Mouse (Mus musculus): ENCODE measurements around the gene Cdca7. TPM values are rescaled to one million over a fixed set of nuclear protein-coding genes. Genes with fewer than 3 reads are reported as not detected.
A peak's percentile ranks its signal among the peaks of the same experiment; 100 is the strongest.

The Cdca7 gene
- polyA plus RNA-seq, 1 experiment, result 6.1 TPM

DNA sequence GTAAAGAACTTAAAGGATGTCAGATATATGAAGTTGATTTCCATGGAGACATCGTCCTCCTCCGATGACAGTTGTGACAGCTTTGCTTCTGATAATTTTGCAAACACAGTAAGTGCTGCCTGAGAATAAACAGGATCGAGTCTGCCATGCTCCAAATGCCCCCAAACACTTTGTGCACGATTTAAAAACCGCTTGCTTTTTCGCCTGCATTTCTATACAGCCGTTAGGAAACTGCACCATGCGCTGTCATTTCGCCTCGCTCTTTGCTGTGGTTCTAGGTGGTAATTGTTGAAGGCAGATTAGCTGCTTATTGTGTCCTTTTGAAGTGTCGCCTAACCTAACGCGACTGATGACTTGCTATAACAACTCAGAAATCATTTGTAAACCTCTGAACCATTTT, 3.0 kb downstream of the Cdca7 start:
- TF ChIP-seq POLR2A (IDR thresholded peaks at IDR 0.05; ENCODE audit: extremely low read depth, insufficient read depth, low read length) (no peak), CTCF (IDR thresholded peaks at IDR 0.05; ENCODE audit: extremely low read depth, insufficient read depth, low read length) (no peak)
- Histone ChIP-seq H3K4me1 (ENCODE audit: control insufficient read depth, insufficient read depth, low read length) (no peaks in the 10 kb centered on the region), H3K4me3 (ENCODE audit: insufficient read depth, low read length) (no peak overlapping the region), H3K27ac (ENCODE audit: insufficient read depth, low read length) (no peak overlapping the region)

DNA sequence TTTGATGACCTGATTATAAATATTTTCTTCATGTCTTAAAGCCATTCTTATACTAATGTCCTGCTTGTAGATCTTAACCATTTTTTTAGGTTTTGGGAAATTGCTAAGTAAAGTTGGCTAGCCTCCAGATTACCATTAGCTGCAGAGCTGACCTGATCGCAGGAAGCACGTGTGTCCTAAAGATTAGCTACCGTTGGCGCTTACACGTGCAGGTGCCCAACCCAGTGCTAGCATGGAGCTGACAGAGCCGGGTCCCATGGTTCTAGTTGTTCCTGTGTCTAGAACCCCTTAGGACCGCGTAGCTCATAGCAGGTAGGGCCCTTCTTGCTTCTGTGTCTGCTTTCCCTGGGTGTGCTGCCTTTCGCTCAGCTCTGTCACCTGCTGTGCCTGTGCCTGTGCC, 3.9 kb downstream of the Cdca7 start:
- Histone ChIP-seq H3K4me1 (ENCODE audit: control insufficient read depth, insufficient read depth, low read length) (no peaks in the 10 kb centered on the region), H3K27ac (ENCODE audit: insufficient read depth, low read length) (no peak overlapping the region), H3K4me3 (ENCODE audit: insufficient read depth, low read length) (no peak overlapping the region)
- TF ChIP-seq CTCF (IDR thresholded peaks at IDR 0.05; ENCODE audit: extremely low read depth, insufficient read depth, low read length), result no peak
- TF ChIP-seq POLR2A (IDR thresholded peaks at IDR 0.05; ENCODE audit: extremely low read depth, insufficient read depth, low read length), result no peak

DNA sequence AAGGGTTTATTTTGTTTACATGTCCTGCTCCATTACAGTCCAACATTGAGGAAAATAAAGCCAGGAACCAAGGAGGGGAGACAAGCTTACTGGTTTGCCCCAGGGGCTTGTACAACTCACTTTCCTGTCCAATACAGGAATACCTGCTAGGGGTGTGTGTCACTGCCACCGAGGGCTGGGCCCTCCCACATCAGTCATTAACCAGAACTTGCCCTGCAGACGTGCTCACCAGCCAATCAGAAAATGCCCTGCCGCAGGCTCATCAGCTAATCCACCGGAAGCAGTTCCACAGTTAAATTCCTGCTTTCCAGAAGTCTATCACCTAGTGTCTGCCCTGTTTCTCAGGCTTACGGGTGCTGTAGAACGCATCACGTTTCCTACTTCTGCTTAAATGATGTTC, 15.7 kb downstream of the Cdca7 start:
- no peak overlapping the region for H3K27ac ChIP-seq (ENCODE audit: insufficient read depth, low read length)
- TF ChIP-seq CTCF (IDR thresholded peaks at IDR 0.05; ENCODE audit: extremely low read depth, insufficient read depth, low read length) (no peak), POLR2A (IDR thresholded peaks at IDR 0.05; ENCODE audit: extremely low read depth, insufficient read depth, low read length) (no peak)
- no peaks in the 10 kb centered on the region for H3K4me1 ChIP-seq (ENCODE audit: control insufficient read depth, insufficient read depth, low read length)
- H3K4me3 ChIP-seq (ENCODE audit: insufficient read depth, low read length), result no peak overlapping the region

DNA sequence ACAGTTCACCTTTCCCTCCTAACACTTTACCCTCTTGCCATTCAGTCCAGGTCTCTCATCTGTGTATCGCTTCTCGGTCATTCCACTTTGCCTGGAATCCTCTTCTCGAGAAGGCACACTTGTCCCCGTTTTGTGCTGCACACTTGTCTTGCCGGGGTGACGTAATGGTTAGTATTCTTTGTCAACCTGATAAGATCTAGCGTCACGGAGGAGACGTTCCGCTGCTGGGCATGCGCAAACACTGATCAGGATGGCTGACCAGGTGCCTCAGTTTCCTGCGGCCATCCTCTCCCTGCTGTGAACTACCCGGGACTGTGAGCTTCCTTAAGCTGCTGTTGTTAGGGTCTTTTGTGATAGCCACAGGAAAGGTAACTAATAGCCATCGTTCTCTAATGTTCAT, 17.1 kb downstream of the Cdca7 start:
- no peaks in the 10 kb centered on the region for H3K4me1 ChIP-seq (ENCODE audit: control insufficient read depth, insufficient read depth, low read length)
- peak overlapping the region; percentile 47; the same call in 1 of the 2 replicates for H3K4me3 ChIP-seq (ENCODE audit: insufficient read depth, low read length)
- no peak overlapping the region for H3K27ac ChIP-seq (ENCODE audit: insufficient read depth, low read length)
- TF ChIP-seq CTCF (IDR thresholded peaks at IDR 0.05; ENCODE audit: extremely low read depth, insufficient read depth, low read length), result no peak
- no peak for TF ChIP-seq POLR2A (IDR thresholded peaks at IDR 0.05; ENCODE audit: extremely low read depth, insufficient read depth, low read length)

DNA sequence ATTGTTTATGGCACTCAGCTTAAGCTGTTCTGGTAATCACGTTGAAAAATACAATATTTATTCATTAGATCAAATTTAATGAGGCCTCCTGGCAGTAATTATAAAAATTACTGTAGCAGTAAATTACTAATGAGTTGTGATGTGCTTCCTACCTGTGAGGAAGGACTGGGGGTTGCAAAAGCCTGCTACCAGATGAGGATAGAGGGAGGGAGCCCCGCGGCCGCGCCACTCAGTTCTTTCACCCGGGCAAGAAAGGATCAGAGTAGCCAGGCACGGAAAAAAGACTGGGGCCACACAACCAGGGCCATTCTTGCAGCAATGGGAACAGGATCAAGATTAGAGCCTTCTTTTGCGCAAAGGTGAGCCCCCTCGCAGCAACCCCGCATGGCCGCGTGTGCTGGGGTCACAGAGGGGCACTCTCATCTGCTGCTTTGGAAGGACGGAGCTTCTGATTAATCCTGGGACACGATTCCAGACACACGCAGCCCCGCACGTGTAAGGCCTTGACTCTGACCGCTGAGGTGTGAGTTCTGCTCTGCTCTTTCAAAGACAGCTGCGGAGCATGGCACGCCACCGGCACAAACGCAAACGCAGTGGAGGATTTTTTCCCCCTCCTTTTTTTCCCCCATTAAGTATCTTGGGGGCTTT, 23.2 kb downstream of the Cdca7 start:
- H3K27ac ChIP-seq (ENCODE audit: insufficient read depth, low read length), result no peak overlapping the region
- no peak for TF ChIP-seq POLR2A (IDR thresholded peaks at IDR 0.05; ENCODE audit: extremely low read depth, insufficient read depth, low read length)
- TF ChIP-seq CTCF (IDR thresholded peaks at IDR 0.05; ENCODE audit: extremely low read depth, insufficient read depth, low read length), result no peak
- no peak overlapping the region for H3K4me3 ChIP-seq (ENCODE audit: insufficient read depth, low read length)
- no peaks in the 10 kb centered on the region; the same call in 1 of the 2 replicates for H3K4me1 ChIP-seq (ENCODE audit: control insufficient read depth, insufficient read depth, low read length)

DNA sequence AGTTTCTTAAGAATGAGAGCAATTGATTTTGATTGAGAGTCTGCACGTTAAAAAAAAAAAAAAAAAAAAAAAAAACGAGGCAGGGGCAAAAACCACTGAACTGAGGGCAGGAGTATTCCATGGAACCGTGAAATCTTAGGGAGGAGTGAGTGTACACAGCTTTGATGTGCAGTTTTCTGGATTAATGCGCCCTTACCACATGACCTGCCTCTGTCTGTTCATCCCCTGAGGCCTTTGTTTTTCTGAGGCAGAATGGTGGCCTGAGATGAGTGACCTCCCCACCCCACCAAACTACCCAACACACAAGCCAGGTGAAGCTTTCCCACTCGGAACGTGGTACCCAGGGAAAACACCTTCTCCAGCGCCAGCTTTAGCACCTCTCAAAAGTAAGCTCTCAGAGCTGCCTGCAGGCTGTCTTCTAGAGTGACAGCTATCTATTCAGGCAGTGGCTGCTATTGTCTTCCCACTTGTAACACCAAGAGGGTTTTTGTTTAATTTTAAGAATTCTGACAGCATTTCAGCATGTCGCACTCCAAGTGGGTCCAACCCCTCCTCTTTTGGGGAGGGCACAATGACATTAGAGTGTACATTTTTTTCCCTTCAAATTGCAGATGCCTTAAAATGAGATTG, 23.9 kb downstream of the Cdca7 start:
- Histone ChIP-seq H3K27ac (ENCODE audit: insufficient read depth, low read length) (no peak overlapping the region), H3K4me3 (ENCODE audit: insufficient read depth, low read length) (no peak overlapping the region), H3K4me1 (ENCODE audit: control insufficient read depth, insufficient read depth, low read length) (no peaks in the 10 kb centered on the region; the same call in 1 of the 2 replicates)
- no peak for TF ChIP-seq POLR2A (IDR thresholded peaks at IDR 0.05; ENCODE audit: extremely low read depth, insufficient read depth, low read length)
- no peak for TF ChIP-seq CTCF (IDR thresholded peaks at IDR 0.05; ENCODE audit: extremely low read depth, insufficient read depth, low read length)

DNA sequence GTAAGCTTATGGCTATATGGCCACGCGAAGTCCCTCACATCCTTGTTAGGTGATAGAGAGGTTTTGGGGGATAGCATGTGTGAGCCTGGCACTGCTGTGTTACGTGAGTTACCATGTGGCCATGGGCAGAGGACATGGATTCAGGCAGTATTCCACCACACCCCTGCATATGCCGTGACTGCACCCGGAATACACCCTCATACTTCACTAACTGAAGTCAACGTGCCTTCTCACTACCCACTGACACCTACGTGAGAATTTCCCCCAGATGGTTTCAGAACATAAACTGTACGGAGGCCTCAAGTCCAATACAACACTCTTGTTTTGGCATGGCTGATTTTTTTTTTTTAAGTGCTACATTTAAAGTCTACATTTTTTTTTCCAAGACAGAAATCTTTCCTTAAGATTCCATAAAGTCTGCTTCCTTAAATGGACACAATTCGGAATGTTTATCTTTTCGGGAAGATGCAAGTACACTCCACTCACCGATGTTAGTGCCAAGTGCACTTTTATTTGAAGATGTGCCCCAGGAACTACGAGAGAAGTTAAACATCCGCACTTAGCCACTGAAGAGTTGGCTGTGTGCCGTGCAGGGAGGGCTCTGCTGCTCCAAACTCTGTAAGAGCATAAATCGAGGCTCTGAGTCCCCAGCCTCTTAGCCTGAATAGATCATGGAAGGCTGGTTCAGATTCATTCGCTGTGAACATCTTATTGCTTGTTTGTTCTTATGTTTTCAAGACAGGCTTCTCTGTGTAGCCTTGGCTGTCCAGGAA, 26.3 kb downstream of the Cdca7 start:
- Histone ChIP-seq H3K4me3 (ENCODE audit: insufficient read depth, low read length) (no peak overlapping the region), H3K27ac (ENCODE audit: insufficient read depth, low read length) (no peak overlapping the region), H3K4me1 (ENCODE audit: control insufficient read depth, insufficient read depth, low read length) (no peaks in the 10 kb centered on the region; the same call in 1 of the 2 replicates)
- no peak for TF ChIP-seq POLR2A (IDR thresholded peaks at IDR 0.05; ENCODE audit: extremely low read depth, insufficient read depth, low read length)
- no peak for TF ChIP-seq CTCF (IDR thresholded peaks at IDR 0.05; ENCODE audit: extremely low read depth, insufficient read depth, low read length)

DNA sequence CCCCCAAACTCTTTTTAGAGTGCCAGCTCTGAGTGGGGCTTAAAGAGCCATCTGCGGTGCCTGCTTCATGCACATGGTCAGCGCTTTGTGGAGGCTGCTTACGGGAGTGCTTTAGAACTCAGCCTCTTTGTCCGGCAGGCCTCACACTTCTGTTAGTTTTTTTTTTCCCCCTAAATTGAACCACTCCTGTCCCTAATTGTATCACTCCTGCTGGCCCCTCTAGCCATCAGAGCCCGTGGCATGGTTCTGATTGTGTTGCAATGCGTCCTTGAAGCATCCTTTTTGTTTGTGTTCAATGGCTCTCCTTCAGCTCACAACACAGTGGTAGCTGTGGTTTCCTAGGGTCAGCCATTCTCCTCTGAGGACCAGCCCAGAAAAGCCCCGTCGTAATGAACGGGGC, 27.7 kb downstream of the Cdca7 start:
- TF ChIP-seq POLR2A (IDR thresholded peaks at IDR 0.05; ENCODE audit: extremely low read depth, insufficient read depth, low read length) (no peak), CTCF (IDR thresholded peaks at IDR 0.05; ENCODE audit: extremely low read depth, insufficient read depth, low read length) (no peak)
- Histone ChIP-seq H3K4me3 (ENCODE audit: insufficient read depth, low read length) (no peak overlapping the region), H3K4me1 (ENCODE audit: control insufficient read depth, insufficient read depth, low read length) (no peaks in the 10 kb centered on the region; the same call in 1 of the 2 replicates), H3K27ac (ENCODE audit: insufficient read depth, low read length) (no peak overlapping the region)

DNA sequence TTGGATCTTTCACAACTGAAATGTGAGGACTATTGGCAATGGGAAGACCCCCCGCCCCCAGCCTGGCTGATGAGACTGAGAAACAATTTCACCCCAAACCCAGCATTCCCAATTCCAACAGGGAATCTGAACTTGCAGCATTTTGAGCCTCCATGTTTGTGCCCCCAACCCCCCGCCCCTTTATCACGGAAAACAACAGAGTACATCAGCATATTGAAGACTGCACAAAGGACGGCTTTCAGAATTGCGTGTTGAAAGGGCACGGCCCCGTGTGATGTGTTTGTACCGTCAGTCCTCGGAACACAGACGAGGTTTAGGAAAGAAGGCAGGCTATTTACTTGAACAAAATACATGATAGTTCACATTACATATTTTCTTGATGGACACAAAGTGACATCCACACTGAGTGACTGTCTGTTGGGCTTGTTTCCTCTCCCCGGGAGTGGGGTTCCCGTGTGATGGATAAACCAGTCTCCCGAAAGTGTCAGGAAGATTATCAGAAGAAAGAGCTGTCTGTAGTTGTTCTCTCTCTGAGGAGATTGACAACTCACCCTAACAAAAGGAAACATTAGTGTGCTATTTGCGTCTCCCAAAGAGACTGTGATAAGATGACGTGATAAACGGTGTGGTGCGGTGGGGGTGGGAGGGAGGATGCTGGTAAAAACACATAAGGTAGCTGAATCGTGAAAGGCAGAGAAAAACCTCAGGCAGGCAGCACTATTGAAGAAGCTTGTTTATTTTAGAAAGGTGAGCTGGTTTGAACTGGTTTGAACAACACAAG, 32.1 kb downstream of the Cdca7 start:
- H3K4me3 ChIP-seq (ENCODE audit: insufficient read depth, low read length), result no peak overlapping the region
- TF ChIP-seq CTCF (IDR thresholded peaks at IDR 0.05; ENCODE audit: extremely low read depth, insufficient read depth, low read length) (no peak), POLR2A (IDR thresholded peaks at IDR 0.05; ENCODE audit: extremely low read depth, insufficient read depth, low read length) (no peak)
- H3K4me1 ChIP-seq (ENCODE audit: control insufficient read depth, insufficient read depth, low read length), result no peaks in the 10 kb centered on the region
- H3K27ac ChIP-seq (ENCODE audit: insufficient read depth, low read length), result no peak overlapping the region

Measured in cortical plate, adult 2 months (tissue).